Mouse (Mus musculus) R1 (cell line): Measurements from ENCODE around the gene Adprhl1.

Experiments
- DNase-seq: peaks from one replicate; pipeline ENCODE4 v3.0.0-alpha.2; 2018; ENCODE audit warnings: low read depth, low spot score

Gene Adprhl1

DNA sequence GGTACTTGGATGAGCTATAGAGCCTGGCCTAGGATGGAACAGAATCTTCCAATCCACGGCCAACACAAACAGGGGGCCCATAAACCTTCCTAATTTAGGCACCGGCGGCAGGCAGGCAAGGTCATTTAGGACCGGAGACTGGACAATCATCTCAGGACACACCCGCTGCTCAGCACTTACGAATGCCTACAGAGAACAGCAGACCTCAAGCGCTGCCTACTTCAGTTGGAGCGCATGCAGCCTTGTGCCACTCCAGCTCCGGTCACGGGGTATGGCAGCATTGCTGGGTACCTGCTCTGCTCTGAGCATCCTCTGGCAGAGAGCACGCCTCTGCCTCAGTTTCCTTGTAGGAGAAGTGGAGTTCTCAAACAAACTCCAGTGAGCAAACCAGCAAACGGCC, 24.2 kb downstream of the Adprhl1 start:
- no peak for DNase-seq

GRCm38 (mm10) chr8:13228923-13229610, 24.9 kb downstream of the Adprhl1 start:
- DNase-seq = no peak

GRCm38 (mm10) chr8:13227184-13227583, 26.8 kb downstream of the Adprhl1 start:
- DNase-seq = no peak

- DNase-seq = peak; percentile 35
These were observed 27.7 kb downstream of the Adprhl1 start for GRCm38 (mm10) chr8:13226288-13226687.

GRCm38 (mm10) chr8:13224426-13224825, 29.5 kb downstream of the Adprhl1 start:
- no peak for DNase-seq

- no peak for DNase-seq
These were observed 35.5 kb downstream of the Adprhl1 start for GRCm38 (mm10) chr8:13218441-13218840.

DNA sequence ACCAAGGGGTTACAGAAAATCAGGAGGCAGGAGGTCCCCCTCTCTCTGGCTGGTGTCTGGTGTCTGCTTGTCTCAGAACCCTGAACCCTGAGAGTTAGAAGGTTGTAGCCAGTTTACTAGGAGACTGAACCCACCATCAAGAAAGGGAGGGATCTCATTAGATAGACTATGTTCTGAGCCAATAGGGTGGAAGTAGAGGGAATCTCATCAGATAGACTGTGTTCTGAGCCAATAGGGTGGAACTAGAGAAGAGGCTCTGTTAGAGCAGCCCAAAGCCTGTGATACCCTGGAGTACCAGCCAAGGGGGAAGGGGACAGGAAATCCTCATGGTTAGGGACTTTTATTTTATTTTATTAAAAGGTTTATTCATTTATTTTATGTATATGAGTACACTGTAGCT, 36.0 kb downstream of the Adprhl1 start:
- peak; percentile 32 for DNase-seq

DNA sequence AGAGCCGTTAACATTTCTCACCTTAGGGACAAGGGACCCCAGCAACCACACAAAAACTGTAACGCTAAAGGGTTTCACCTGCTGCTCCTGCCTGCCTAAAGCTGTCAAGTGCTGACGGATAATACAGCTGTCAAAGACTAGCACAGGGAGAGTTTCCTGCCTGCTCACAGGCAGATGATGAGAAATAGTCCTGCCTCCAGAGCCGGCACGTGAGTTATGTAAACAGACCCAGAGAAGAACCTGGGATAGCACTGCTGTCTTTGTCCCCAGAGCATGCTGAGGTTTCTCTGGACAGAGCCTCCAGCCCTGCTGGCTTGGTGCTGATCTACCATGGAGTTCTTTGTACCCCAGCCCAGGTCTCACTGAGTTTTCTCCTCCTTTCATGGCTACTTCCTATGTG, 36.9 kb downstream of the Adprhl1 start:
- no peak for DNase-seq

GRCm38 (mm10) chr8:13216386-13216785, 37.6 kb downstream of the Adprhl1 start:
- no peak for DNase-seq

GRCm38 (mm10) chr8:13213479-13214268, 40.3 kb downstream of the Adprhl1 start:
- DNase-seq = peak; percentile 87

DNA sequence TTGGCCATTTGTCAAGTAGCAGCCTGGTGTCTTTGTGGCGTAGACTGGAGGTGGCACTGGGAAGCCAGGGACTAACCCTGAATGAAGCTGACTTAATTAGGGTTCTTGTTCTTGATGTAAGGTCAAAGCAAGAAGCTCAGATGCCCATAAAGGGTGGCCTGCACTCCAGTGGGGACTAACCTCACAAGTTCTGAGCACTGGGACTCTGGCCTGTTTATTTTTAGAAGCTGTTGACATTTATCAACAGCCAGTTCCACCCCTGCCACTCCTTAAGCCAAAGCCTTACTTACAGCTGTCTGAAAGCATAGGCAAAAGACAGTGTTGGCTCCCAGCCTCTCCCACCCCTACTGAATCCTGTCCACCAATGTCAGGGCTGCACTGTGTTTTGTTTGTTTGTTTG, 44.2 kb downstream of the Adprhl1 start:
- DNase-seq = no peak

- peak; percentile 92 for DNase-seq
These were observed 45.2 kb downstream of the Adprhl1 start for GRCm38 (mm10) chr8:13208627-13209355.

GRCm38 (mm10) chr8:13206290-13206689, 47.7 kb downstream of the Adprhl1 start:
- peak; percentile 85 for DNase-seq

DNA sequence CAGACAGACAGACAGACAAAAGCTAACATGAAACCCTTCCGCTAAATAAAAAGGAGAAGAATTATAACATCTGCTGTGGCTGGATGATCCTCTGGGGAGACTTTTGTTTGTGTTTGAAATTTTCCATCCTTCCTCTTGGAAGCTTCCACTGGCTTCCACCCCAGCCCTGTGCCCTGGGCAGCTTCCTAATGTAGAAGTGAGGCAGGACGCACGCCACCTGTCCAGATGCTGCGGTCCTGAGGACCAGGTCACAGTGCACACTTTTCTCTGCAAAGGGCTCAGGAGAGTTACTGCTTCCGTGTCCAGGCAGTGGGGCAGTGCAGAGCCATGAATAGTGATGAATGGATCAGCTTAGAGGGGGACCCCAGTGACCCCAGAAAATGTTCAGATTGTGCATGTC, 48.7 kb downstream of the Adprhl1 start:
- no peak for DNase-seq

DNA sequence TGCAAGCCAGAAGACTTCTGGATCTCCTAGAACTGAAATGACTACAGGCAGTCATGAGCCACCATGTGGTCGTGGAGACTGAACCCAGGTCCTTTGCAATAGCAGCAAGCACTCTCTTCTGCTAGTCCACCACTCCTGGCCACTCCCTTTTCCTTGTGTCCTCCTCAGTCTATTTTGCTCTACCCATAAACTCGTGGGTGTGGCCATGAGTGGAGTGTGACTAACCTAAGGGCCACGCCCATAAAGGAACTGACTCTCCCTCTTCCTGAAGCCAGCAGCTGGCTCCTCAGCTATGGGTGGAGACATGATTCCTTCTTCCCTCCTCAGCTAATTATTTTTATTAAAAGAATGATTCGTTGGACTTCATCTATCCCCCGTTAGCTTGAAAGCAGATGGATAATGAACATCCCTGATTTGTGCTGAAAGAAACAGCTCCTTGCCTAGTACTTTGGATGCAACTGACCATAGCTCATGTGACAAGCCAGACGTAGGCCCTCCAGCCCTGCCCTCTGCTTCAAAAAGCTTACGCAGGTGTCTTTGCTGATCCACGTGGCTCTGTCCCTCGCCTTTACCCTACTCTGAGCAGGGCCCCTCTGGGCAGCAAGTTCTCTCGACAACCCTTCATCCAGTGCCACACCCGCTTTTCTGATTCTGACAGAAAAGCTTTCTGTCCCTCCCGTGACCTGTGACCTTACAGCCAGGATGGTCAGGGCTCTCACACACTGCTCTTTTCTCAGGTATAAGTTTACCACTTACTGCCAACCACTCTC, 49.4 kb downstream of the Adprhl1 start:
- DNase-seq = peak; percentile 89

GRCm38 (mm10) chr8:13203472-13203871, 50.5 kb downstream of the Adprhl1 start:
- DNase-seq = no peak

DNA sequence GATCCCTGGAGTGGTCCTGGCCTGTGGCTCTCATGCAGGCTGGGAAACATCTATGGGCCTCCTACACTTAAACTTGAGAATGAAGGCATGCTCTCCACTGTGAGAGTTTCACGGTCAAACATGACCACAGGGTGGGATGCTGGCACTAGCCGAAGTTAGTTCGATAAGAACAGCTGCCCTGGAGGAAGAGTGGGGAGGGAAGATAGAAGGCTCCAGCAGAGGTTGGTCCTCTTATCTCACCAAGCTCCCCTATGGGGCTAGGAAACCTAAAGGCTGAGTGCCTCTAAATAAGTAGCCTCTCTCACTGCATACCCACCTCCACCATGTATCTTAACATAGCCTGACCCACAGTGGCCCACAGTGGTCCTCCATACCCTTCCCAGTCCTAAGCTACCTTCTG, 51.2 kb downstream of the Adprhl1 start:
- DNase-seq = no peak

- peak; percentile 66 for DNase-seq
These were observed 51.9 kb downstream of the Adprhl1 start for GRCm38 (mm10) chr8:13202041-13202440.

- DNase-seq = no peak
These were observed 53.0 kb downstream of the Adprhl1 start for GRCm38 (mm10) chr8:13201013-13201334.

GRCm38 (mm10) chr8:13200301-13201012, 53.5 kb downstream of the Adprhl1 start, which contains the start of gene Grtp1:
Grtp1 (minus strand) TSS chr8:13200620.
- DNase-seq = peak; percentile 78
